Mouse (Mus musculus) activated CD4-positive, CD25-positive, alpha-beta regulatory T cell, adult 9 weeks (primary cell): ENCODE measurements around the gene Syce1. TPM values are rescaled to one million over a fixed set of nuclear protein-coding genes. Genes with fewer than 3 reads are reported as not detected.

Experiments
- polyA plus RNA-seq: library from polyadenylated mRNA; unstranded; fragments of 100-300 nt; shearing (Covaris generic); gene quantifications from one replicate; pipeline ENCODE4 v1.2.1, GENCODE M21; 2017

Syce1 gene
- polyA plus RNA-seq = 0.18 TPM

DNA sequence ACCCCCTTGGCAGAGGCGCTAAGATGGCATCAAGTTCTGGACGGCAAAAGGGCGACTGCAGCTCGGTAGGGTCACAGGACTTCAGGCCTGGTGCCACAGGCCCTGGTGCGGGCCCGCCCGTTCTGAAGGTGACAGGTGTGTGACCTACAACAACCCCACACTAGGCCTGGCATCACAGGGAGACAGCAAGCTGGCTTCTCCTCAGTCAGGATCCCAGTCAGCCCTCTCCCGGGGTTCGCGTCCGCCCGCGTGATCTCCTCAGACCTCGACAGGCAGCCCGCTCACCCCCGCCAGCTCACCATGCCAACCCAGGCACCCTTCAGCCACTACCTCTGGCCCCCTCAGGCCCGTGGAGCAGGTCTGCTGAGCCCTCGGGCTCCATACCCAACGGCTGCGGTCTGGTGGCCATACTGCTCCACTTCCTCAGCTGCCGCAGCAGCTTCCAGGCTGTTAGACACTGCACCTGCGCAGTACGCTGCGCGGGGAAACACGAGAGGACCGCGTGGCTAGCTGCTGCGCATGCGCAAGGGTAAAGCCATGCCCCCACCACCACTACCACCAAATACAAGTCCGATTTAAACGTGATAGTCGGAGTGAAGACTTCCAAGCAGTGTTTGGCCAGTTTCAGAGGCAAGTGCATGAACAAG is at the start of gene Syce1:
Gene Syce1 (minus strand): TSS at position 447 of the 647 bp plus-strand sequence.

DNA sequence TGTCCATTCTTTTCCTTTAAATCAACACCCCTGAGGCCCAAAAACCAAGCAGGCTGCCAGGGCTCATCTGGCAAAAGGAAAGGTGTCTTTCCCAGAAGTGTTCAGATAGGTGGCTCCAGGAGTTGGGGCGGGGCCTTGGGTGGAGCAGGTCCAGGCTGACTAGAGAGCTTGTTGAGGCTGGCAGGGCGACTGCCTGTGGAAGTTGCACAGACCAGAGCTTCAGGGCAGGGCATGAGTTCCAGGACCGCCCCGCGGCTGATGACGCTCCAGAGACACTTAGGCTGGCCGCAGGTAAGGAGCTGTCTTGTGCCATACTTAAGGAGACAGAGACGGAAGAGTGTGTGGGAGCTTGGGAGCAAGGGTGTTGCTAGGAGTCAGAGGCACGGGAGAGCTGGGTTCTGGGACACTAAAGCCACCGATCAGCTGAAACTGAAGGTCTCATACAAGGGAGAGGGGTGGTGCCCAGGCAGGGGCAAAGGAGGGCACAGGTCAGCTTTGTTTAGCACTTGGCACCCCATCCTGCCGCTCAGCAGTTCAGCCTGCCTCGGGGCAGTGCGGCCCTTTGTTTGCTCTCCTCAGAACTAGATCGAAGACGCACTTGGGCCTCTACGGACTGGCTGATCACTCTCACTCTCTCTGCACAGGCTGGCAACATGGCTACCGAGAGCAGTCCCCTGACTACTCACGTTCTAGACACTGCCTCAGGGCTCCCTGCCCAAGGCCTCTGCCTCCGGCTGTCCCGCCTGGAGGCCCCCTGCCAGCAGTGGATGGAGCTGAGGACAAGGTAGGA is 47.5 kb upstream of the Syce1 start, which contains the start of gene Urah:
Gene Urah (plus strand): TSS at position 51 of the 790 bp plus-strand sequence.

GRCm38 (mm10) chr7:140821653-140822329 is 34.1 kb upstream of the Syce1 start, which contains the start of gene Zfp941:
Gene Zfp941, minus strand, starts transcription at chr7:140822178.

DNA sequence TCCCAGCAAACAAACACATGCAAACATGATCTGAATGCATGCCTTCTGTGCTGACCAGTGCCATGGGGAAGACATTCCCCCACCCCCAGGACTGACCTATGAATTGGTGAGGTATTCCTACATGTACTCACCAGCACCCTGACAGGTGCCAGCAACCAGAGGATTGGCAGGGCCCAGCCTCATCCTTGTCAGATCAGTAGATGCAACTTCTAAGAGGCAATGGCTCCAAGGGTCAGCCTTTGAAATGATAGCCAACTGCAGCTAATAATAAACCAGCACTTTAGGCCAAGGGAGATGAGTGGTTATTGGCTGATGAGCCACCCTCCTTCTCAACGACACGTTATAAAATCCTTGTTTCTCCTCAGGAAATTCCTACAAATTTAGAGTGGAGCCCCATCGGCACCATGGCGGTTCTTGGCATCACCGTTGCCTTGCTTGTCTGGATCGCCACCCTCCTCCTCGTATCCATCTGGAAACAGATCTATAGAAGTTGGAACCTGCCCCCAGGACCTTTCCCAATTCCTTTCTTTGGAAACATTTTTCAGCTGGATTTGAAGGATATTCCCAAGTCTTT is 24.1 kb downstream of the Syce1 start, which contains the start of gene Cyp2e1:
Gene Cyp2e1 (plus strand): TSS at position 293 of the 574 bp plus-strand sequence.

Other genes with a start within 250 kb of the Syce1 start
- not detected for gene Olfr538, start 220.0 kb downstream of the Syce1 start, polyA plus RNA-seq
- not detected for gene Olfr46, start 186.6 kb downstream of the Syce1 start, polyA plus RNA-seq
- gene Olfr61, start 158.9 kb downstream of the Syce1 start, polyA plus RNA-seq = not detected
- not detected for gene Olfr53, start 141.4 kb downstream of the Syce1 start, polyA plus RNA-seq
- not detected for gene Olfr539, start 127.9 kb downstream of the Syce1 start, polyA plus RNA-seq
- gene Olfr45, start 105.9 kb downstream of the Syce1 start, polyA plus RNA-seq = 0.09 TPM
- gene Olfr541, start 90.6 kb downstream of the Syce1 start, polyA plus RNA-seq = not detected
- not detected for gene Cyp2e1, start 24.1 kb downstream of the Syce1 start, polyA plus RNA-seq
- gene Zfp941, start 34.3 kb upstream of the Syce1 start, polyA plus RNA-seq = 0.23 TPM
- gene Urah, start 47.2 kb upstream of the Syce1 start, polyA plus RNA-seq = not detected
- not detected for gene Scgb1c1, start 57.7 kb upstream of the Syce1 start, polyA plus RNA-seq
- gene Odf3, start 60.0 kb upstream of the Syce1 start, polyA plus RNA-seq = not detected
- gene Gm45785, start 68.5 kb upstream of the Syce1 start, polyA plus RNA-seq = not detected
- 138 TPM for gene Ric8a, start 69.1 kb upstream of the Syce1 start, polyA plus RNA-seq
- gene Bet1l, start 69.7 kb upstream of the Syce1 start, polyA plus RNA-seq = 52.1 TPM
- gene Psmd13, start 94.1 kb upstream of the Syce1 start, polyA plus RNA-seq = 226 TPM
- 10.2 TPM for gene Sirt3, start 94.5 kb upstream of the Syce1 start, polyA plus RNA-seq
- not detected for gene Cox8b, start 112.6 kb upstream of the Syce1 start, polyA plus RNA-seq
- not detected for gene Nlrp6, start 133.1 kb upstream of the Syce1 start, polyA plus RNA-seq
- 39.5 TPM for gene Pgghg, start 153.5 kb upstream of the Syce1 start, polyA plus RNA-seq
- 0.73 TPM for gene Ifitm5, start 162.4 kb upstream of the Syce1 start, polyA plus RNA-seq
- gene Gm45717, start 168.1 kb upstream of the Syce1 start, polyA plus RNA-seq = not detected
- gene Ifitm2, start 168.1 kb upstream of the Syce1 start, polyA plus RNA-seq = 27.5 TPM
- gene Ifitm1, start 179.4 kb upstream of the Syce1 start, polyA plus RNA-seq = not detected
- gene Ifitm3, start 222.9 kb upstream of the Syce1 start, polyA plus RNA-seq = 16.4 TPM
- gene Ifitm6, start 230.1 kb upstream of the Syce1 start, polyA plus RNA-seq = not detected
- not detected for gene Gm17387, start 241.3 kb upstream of the Syce1 start, polyA plus RNA-seq